Mouse (Mus musculus) c-Kit-positive CD71-positive TER-119-negative erythroid progenitor cells, embryonic 14.5 days (primary cell): ENCODE data around the gene Iqgap2.

Experiments used
- DNase-seq: peaks from one replicate; pipeline ENCODE4 v3.0.0-alpha.2; 2013; ENCODE audit warnings: low read depth

Iqgap2 gene

GRCm38 (mm10) chr13:95712570-95713268, 179.0 kb downstream of the Iqgap2 start:
- DNase-seq = no peak

GRCm38 (mm10) chr13:95712054-95712453, 179.7 kb downstream of the Iqgap2 start:
- DNase-seq = no peak

GRCm38 (mm10) chr13:95705589-95705988, 186.1 kb downstream of the Iqgap2 start:
- DNase-seq = no peak

- no peak for DNase-seq
Observed at GRCm38 (mm10) chr13:95703376-95703775, 188.3 kb downstream of the Iqgap2 start.

- no peak for DNase-seq
Observed at GRCm38 (mm10) chr13:95697874-95698273, 193.8 kb downstream of the Iqgap2 start.

GRCm38 (mm10) chr13:95696654-95697163, 195.0 kb downstream of the Iqgap2 start, which contains the start of gene F2rl2:
Gene F2rl2, plus strand, starts transcription at chr13:95696853.
- no peak for DNase-seq

- no peak for DNase-seq
Observed at GRCm38 (mm10) chr13:95696120-95696653, 195.5 kb downstream of the Iqgap2 start.

GRCm38 (mm10) chr13:95692201-95692600, 199.5 kb downstream of the Iqgap2 start:
- DNase-seq = no peak

GRCm38 (mm10) chr13:95688576-95688975, 203.1 kb downstream of the Iqgap2 start:
- peak; percentile 57 for DNase-seq

- no peak for DNase-seq
Observed at GRCm38 (mm10) chr13:95685736-95686135, 206.0 kb downstream of the Iqgap2 start.

GRCm38 (mm10) chr13:95684656-95685244, 207.0 kb downstream of the Iqgap2 start:
- DNase-seq = no peak

- DNase-seq = peak; percentile 69
Observed at GRCm38 (mm10) chr13:95679491-95679941, 212.2 kb downstream of the Iqgap2 start.

GRCm38 (mm10) chr13:95679078-95679477, 212.6 kb downstream of the Iqgap2 start:
- DNase-seq = peak; percentile 46

GRCm38 (mm10) chr13:95672372-95672771, 219.3 kb downstream of the Iqgap2 start:
- no peak for DNase-seq

GRCm38 (mm10) chr13:95671108-95671897, 220.4 kb downstream of the Iqgap2 start:
- DNase-seq = peak; percentile 80

- DNase-seq = no peak
Observed at GRCm38 (mm10) chr13:95670534-95670933, 221.2 kb downstream of the Iqgap2 start.

- no peak for DNase-seq
Observed at GRCm38 (mm10) chr13:95667260-95667659, 224.5 kb downstream of the Iqgap2 start.

- no peak for DNase-seq
Observed at GRCm38 (mm10) chr13:95665644-95666356, 225.9 kb downstream of the Iqgap2 start.

GRCm38 (mm10) chr13:95663834-95664233, 227.9 kb downstream of the Iqgap2 start:
- DNase-seq = no peak

GRCm38 (mm10) chr13:95659432-95659831, 232.3 kb downstream of the Iqgap2 start:
- DNase-seq = no peak

GRCm38 (mm10) chr13:95657171-95657570, 234.6 kb downstream of the Iqgap2 start:
- DNase-seq = peak; percentile 61

- DNase-seq = no peak
Observed at GRCm38 (mm10) chr13:95655284-95655683, 236.4 kb downstream of the Iqgap2 start.
